Mouse (Mus musculus): ENCODE data around the gene Siah3.

GRCm38 (mm10) chr14:75504255-75504654, 48.5 kb downstream of the Siah3 start:
- TF ChIP-seq EP300 (IDR thresholded peaks at IDR 0.05; ENCODE audit: low read depth) (no peak), CTCF (IDR thresholded peaks at IDR 0.05; ENCODE audit: low read depth) (no peak)
